ENCODE assay signal across 21 mouse cellular contexts in genomic region chr11:97978392-97978791, GRCm38 (mm10). TPM values are rescaled to one million over a fixed set of nuclear protein-coding genes. Genes with fewer than 3 reads are reported as not detected.
DNase-seq lines count a peak whose midpoint lies in the region; ATAC-seq and TF ChIP-seq lines count a peak whose summit lies in the region.
"Had no signal": no experiment of that assay in that cellular context is flagged by ENCODE, and none has a peak within 500 bp of the region (broad histone marks: within the 10 kb centered on the region; RNA-seq: fewer than 3 reads in every experiment).

No protein-coding gene starts in this region.

- H3K27ac ChIP-seq in heart, adult 2 months: no peak overlapping the region
- H3K27ac ChIP-seq in heart, embryonic 15.5 days: no peak overlapping the region
- H3K27ac ChIP-seq in heart, embryonic 11.5 days (ENCODE audit: low read depth, low read length): no peak overlapping the region
- H3K27ac ChIP-seq: embryonic facial prominence, embryonic 10.5 days; embryonic facial prominence, embryonic 12.5 days; forebrain, embryonic 13.5 days; forebrain, embryonic 15.5 days had no signal

- DNase-seq in heart, adult 11 months: peak; percentile 91
- no peak for DNase-seq in heart, adult 2 months
- no peak for DNase-seq in cerebellum, adult 11 months
- DNase-seq: adrenal gland, adult 2 months; adrenal gland, postnatal 10 days; adrenal gland, postnatal 25 days; B cell, adult 2 months; cerebellum, adult 11-12 months; cerebellum, adult 2 months; cerebellum, adult 9-10 months; cerebellum, postnatal 10 days; cerebellum, postnatal 25 days; forebrain, postnatal 0 days had no signal

- peaks cover 6% of the 10 kb centered on the region for H3K4me1 ChIP-seq in heart, adult 2 months (ENCODE audit: control insufficient read depth, insufficient read depth, low read length)
- peaks cover 8% of the 10 kb centered on the region; the same call in 1 of the 2 replicates for H3K4me1 ChIP-seq in heart, embryonic 15.5 days (replicated peaks)
- H3K4me1 ChIP-seq in heart, embryonic 11.5 days (ENCODE audit: control insufficient read depth, insufficient read depth, low read length): no peaks in the 10 kb centered on the region
- H3K4me1 ChIP-seq in E14TG2a.4 (replicated peaks; ENCODE audit: low read depth, low read length): peaks cover 77% of the 10 kb centered on the region
- H3K4me1 ChIP-seq: forebrain, embryonic 13.5 days; forebrain, embryonic 15.5 days had no signal

- H3K4me2 ChIP-seq in heart, embryonic 15.5 days: no peak overlapping the region
- no peak overlapping the region for H3K4me2 ChIP-seq in heart, embryonic 11.5 days
- H3K4me2 ChIP-seq: embryonic facial prominence, embryonic 12.5 days; forebrain, embryonic 13.5 days; forebrain, embryonic 15.5 days had no signal

- no peak for TF ChIP-seq CTCF in heart, adult 2 months (IDR thresholded peaks at IDR 0.05)
- TF ChIP-seq CTCF in E14TG2a.4 (conservative IDR thresholded peaks at IDR 0.05; ENCODE audit: low read length): no peak

- TF ChIP-seq EP300 in heart, adult 2 months (IDR thresholded peaks at IDR 0.05; ENCODE audit: insufficient read depth, low read depth, low read length): no peak

- TF ChIP-seq POLR2A in heart, adult 2 months (IDR thresholded peaks at IDR 0.05; ENCODE audit: insufficient read depth, low read depth, low read length): no peak

- 0 out of 2 replicates have a peak, but pooled peaks have one; percentile 15 for ATAC-seq in heart, embryonic 15.5 days (replicated peaks; ENCODE audit: insufficient number of reproducible peaks, insufficient read depth, low FRiP score, low read depth)
- ATAC-seq in heart, embryonic 11.5 days (replicated peaks; ENCODE audit: insufficient number of reproducible peaks, low FRiP score, low TSS enrichment): no peak
- ATAC-seq: CD4-positive, CD25-positive, alpha-beta regulatory T cell, adult 4 months; forebrain, embryonic 13.5 days; forebrain, embryonic 15.5 days; forebrain, postnatal 0 days had no signal

- intact Hi-C loops in heart, adult 2 months (cut with DNase I): no loop called here

- H3K9me3 ChIP-seq in heart, embryonic 15.5 days (replicated peaks): no peaks in the 10 kb centered on the region
- H3K9me3 ChIP-seq in heart, embryonic 11.5 days (replicated peaks; ENCODE audit: control insufficient read depth, low read length): no peaks in the 10 kb centered on the region
- no peaks in the 10 kb centered on the region for H3K9me3 ChIP-seq in E14TG2a.4 (ENCODE audit: low read length)
- H3K9me3 ChIP-seq: embryonic facial prominence, embryonic 10.5 days; embryonic facial prominence, embryonic 12.5 days; forebrain, embryonic 13.5 days; forebrain, embryonic 15.5 days had no signal

- H3K4me3 ChIP-seq in heart, adult 2 months: no peak overlapping the region
- no peak overlapping the region for H3K4me3 ChIP-seq in heart, embryonic 15.5 days
- no peak overlapping the region for H3K4me3 ChIP-seq in heart, embryonic 11.5 days (ENCODE audit: low read depth, low read length)
- H3K4me3 ChIP-seq in E14TG2a.4 (replicated peaks; ENCODE audit: low read length): 0 out of 2 replicates have a peak overlapping the region, but pooled peaks have one; percentile 30
- H3K4me3 ChIP-seq: embryonic facial prominence, embryonic 10.5 days; embryonic facial prominence, embryonic 12.5 days; forebrain, embryonic 13.5 days; forebrain, embryonic 15.5 days had no signal

- 86% methylated on average over 13 of the region's 13 CpGs for WGBS in heart, adult 2 months
- 68% methylated on average over 13 of the region's 13 CpGs for WGBS in heart, embryonic 15.5 days
- 72% methylated on average over 13 of the region's 13 CpGs for WGBS in heart, embryonic 11.5 days (ENCODE audit: insufficient replicate concordance)

- no peaks in the 10 kb centered on the region for H3K27me3 ChIP-seq in heart, adult 2 months (ENCODE audit: control insufficient read depth, insufficient read depth, low read length)
- H3K27me3 ChIP-seq in heart, embryonic 15.5 days: peaks cover 7% of the 10 kb centered on the region; the same call in 1 of the 2 replicates
- H3K27me3 ChIP-seq in heart, embryonic 11.5 days (ENCODE audit: control insufficient read depth, insufficient read depth, low read length): peaks cover 10% of the 10 kb centered on the region; the same call in 1 of the 2 replicates
- H3K27me3 ChIP-seq in E14TG2a.4 (ENCODE audit: insufficient read depth, low read length): no peaks in the 10 kb centered on the region
- H3K27me3 ChIP-seq: embryonic facial prominence, embryonic 12.5 days; forebrain, embryonic 13.5 days; forebrain, embryonic 15.5 days had no signal

- no peaks in the 10 kb centered on the region for H3K79me2 ChIP-seq in heart, adult 2 months (replicated peaks; ENCODE audit: control insufficient read depth, insufficient read depth, low read length)

- no peaks in the 10 kb centered on the region for H3K36me3 ChIP-seq in heart, adult 2 months (ENCODE audit: control insufficient read depth, insufficient read depth, low read length)
- H3K36me3 ChIP-seq in heart, embryonic 15.5 days: no peaks in the 10 kb centered on the region
- no peaks in the 10 kb centered on the region for H3K36me3 ChIP-seq in heart, embryonic 11.5 days (ENCODE audit: control insufficient read depth, insufficient read depth, low read length)
- peaks cover 42% of the 10 kb centered on the region for H3K36me3 ChIP-seq in E14TG2a.4 (ENCODE audit: insufficient read depth, low read length)
- H3K36me3 ChIP-seq: embryonic facial prominence, embryonic 10.5 days; embryonic facial prominence, embryonic 12.5 days; forebrain, embryonic 15.5 days had no signal

- no peak overlapping the region for H3K9ac ChIP-seq in heart, adult 2 months (ENCODE audit: low read depth, low read length)
- H3K9ac ChIP-seq in heart, embryonic 15.5 days: no peak overlapping the region
- H3K9ac ChIP-seq in heart, embryonic 11.5 days (ENCODE audit: low read depth, low read length): no peak overlapping the region; the same call in 1 of the 2 replicates
- H3K9ac ChIP-seq: embryonic facial prominence, embryonic 12.5 days; forebrain, embryonic 13.5 days; forebrain, embryonic 15.5 days; forebrain, postnatal 0 days had no signal

RNA-seq across cellular contexts. Expression of gene Plxdc1, which starts 7.9 kb away (rescaled TPM):
- total RNA-seq in heart, adult 2 months (2021): 1 to 10 TPM; 4.5 to 5.5 TPM
- 6.6 and 8.5 TPM in 2 replicates for polyA plus RNA-seq in heart, adult 2 months (2012; rRNA removed)
- 0.88 and 2.2 TPM in 2 replicates for polyA plus RNA-seq in heart, embryonic 15.5 days (2015; fragmentation: Nextera tagmentation; extraction: Ambion mirVana)
- polyA plus RNA-seq in heart, embryonic 11.5 days (2014; fragmentation: Nextera tagmentation; extraction: Ambion mirVana): 0.14 TPM in 1 of 2 replicates, not detected in the other

RNA-seq across cellular contexts. Expression of gene Arl5c, which starts 17.6 kb away (rescaled TPM):
- total RNA-seq in heart, adult 2 months (2021): under 1 TPM; 0.66 to 0.70 TPM
- polyA plus RNA-seq in heart, adult 2 months (2012; rRNA removed): 2.4 and 2.8 TPM in 2 replicates
- polyA plus RNA-seq in heart, embryonic 15.5 days (2015; fragmentation: Nextera tagmentation; extraction: Ambion mirVana): 3.8 and 6.9 TPM in 2 replicates
- 7.2 and 8.0 TPM in 2 replicates for polyA plus RNA-seq in heart, embryonic 11.5 days (2014; fragmentation: Nextera tagmentation; extraction: Ambion mirVana)

RNA-seq across cellular contexts. Expression of gene Cacnb1, which starts 44.4 kb away (rescaled TPM):
- total RNA-seq in heart, adult 2 months (2021): 1 to 10 TPM; 5.9 to 6.1 TPM
- 10.0 and 10.5 TPM in 2 replicates for polyA plus RNA-seq in heart, adult 2 months (2012; rRNA removed)
- polyA plus RNA-seq in heart, embryonic 15.5 days (2015; fragmentation: Nextera tagmentation; extraction: Ambion mirVana): 5.8 and 8.5 TPM in 2 replicates
- 5.0 and 6.1 TPM in 2 replicates for polyA plus RNA-seq in heart, embryonic 11.5 days (2014; fragmentation: Nextera tagmentation; extraction: Ambion mirVana)

RNA-seq across cellular contexts. Expression of gene Rpl19, which starts 48.1 kb away (rescaled TPM):
- 100 to 1,000 TPM; 505 to 604 TPM for total RNA-seq in heart, adult 2 months (2021)
- 348 and 422 TPM in 2 replicates for polyA plus RNA-seq in heart, adult 2 months (2012; rRNA removed)
- 601 and 668 TPM in 2 replicates for polyA plus RNA-seq in heart, embryonic 15.5 days (2015; fragmentation: Nextera tagmentation; extraction: Ambion mirVana)
- polyA plus RNA-seq in heart, embryonic 11.5 days (2014; fragmentation: Nextera tagmentation; extraction: Ambion mirVana): 855 and 888 TPM in 2 replicates
